Mouse (Mus musculus) MEL (cell line): ENCODE measurements around the gene Vdr. TPM values are rescaled to one million over a fixed set of nuclear protein-coding genes. Genes with fewer than 3 reads are reported as not detected.

ENCODE experiments used
- DNase-seq: peaks from one replicate; pipeline ENCODE4 v3.0.0; 2011; ENCODE audit warnings: low read depth, low spot score
- H3K27ac ChIP-seq: 2 replicates; pipeline ENCODE4 v1.5.1; 2012; ENCODE audit warnings: low read depth, mild to moderate bottlenecking, control low read depth, low read length, moderate library complexity; ENCODE audit not compliant: control insufficient read depth
- H3K27me3 ChIP-seq, 2 experiments: fragments of 150-350 bp in 1 of 2; sonication (generic) in 1 of 2; 2 replicates each; pipeline ENCODE4 v1.6.1; 2012; ENCODE audit warnings: low read length in 2 of 2, mild to moderate bottlenecking in 2 of 2, improper control_type of control experiment in 1 of 2, moderate library complexity in 1 of 2; ENCODE audit not compliant: insufficient read depth in 2 of 2, control insufficient read depth in 1 of 2
- H3K36me3 ChIP-seq, 2 experiments: 2 replicates each; pipeline ENCODE4 v1.6.1; 2012 to 2014; ENCODE audit warnings: low read length in 2 of 2, improper control_type of control experiment in 1 of 2, inconsistent platforms in 1 of 2, mild to moderate bottlenecking in 1 of 2; ENCODE audit not compliant: insufficient read depth in 2 of 2, control insufficient read depth in 1 of 2
- H3K4me1 ChIP-seq, 2 experiments: fragments of 150-350 bp in 1 of 2; sonication (generic) in 1 of 2; 2 replicates each; pipeline ENCODE4 v1.6.1; 2012; ENCODE audit warnings: low read length in 2 of 2, improper control_type of control experiment in 1 of 2, mild to moderate bottlenecking in 1 of 2; ENCODE audit not compliant: insufficient read depth in 2 of 2, control insufficient read depth in 1 of 2
- H3K4me3 ChIP-seq, 2 experiments: fragments of 150-350 bp in 1 of 2; sonication (generic) in 1 of 2; 2 replicates each; pipeline ENCODE4 v1.5.1; 2012; ENCODE audit warnings: low read depth in 2 of 2, low read length in 2 of 2, mild to moderate bottlenecking in 2 of 2, moderate library complexity in 2 of 2, control low read depth in 1 of 2, improper control_type of control experiment in 1 of 2; ENCODE audit not compliant: control insufficient read depth in 1 of 2, insufficient read depth in 1 of 2
- H3K79me2 ChIP-seq: 2 replicates; pipeline ENCODE4 v1.6.1; 2012; ENCODE audit warnings: mild to moderate bottlenecking, low read length, moderate library complexity; ENCODE audit not compliant: control insufficient read depth, poor library complexity, insufficient read depth
- H3K9ac ChIP-seq: 2 replicates; pipeline ENCODE4 v1.6.1; 2012; ENCODE audit warnings: low read depth, mild to moderate bottlenecking, control low read depth, low read length, moderate library complexity; ENCODE audit not compliant: control insufficient read depth, poor library complexity, severe bottlenecking
- H3K9me3 ChIP-seq: fragments of 150-350 bp; sonication (generic); replicated peaks from 2 replicates; pipeline ENCODE4 v1.6.1; 2012; ENCODE audit warnings: mild to moderate bottlenecking, low read length, improper control_type of control experiment, moderate library complexity; ENCODE audit not compliant: insufficient read depth
- CTCF ChIP-seq, 3 experiments: IDR thresholded peaks in 2 of 3; conservative IDR thresholded peaks in 1 of 3; 2 replicates each; pipeline ENCODE4 v1.5.1; 2011 to 2012; ENCODE audit warnings: low read length in 3 of 3, low read depth in 2 of 3, mild to moderate bottlenecking in 2 of 3, improper control_type of control experiment in 1 of 3, inconsistent platforms in 1 of 3, mixed read lengths in 1 of 3, moderate library complexity in 1 of 3; ENCODE audit not compliant: control insufficient read depth in 1 of 3, insufficient read depth in 1 of 3, poor library complexity in 1 of 3, severe bottlenecking in 1 of 3
- E2F4 ChIP-seq: IDR thresholded peaks from 2 replicates; pipeline ENCODE4 v1.6.1; 2011; ENCODE audit warnings: low read depth, low read length, improper control_type of control experiment, borderline replicate concordance
- ETS1 ChIP-seq: IDR thresholded peaks from 2 replicates; pipeline ENCODE4 v1.6.1; 2012; ENCODE audit warnings: low read depth, mild to moderate bottlenecking, inconsistent platforms, low read length, improper control_type of control experiment, moderate library complexity
- MAFK ChIP-seq: IDR thresholded peaks from 2 replicates; pipeline ENCODE4 v1.6.1; 2011; ENCODE audit warnings: low read depth, mild to moderate bottlenecking, low read length, improper control_type of control experiment, borderline replicate concordance
- MAX ChIP-seq: IDR thresholded peaks from 2 replicates; pipeline ENCODE4 v1.6.1; 2011; ENCODE audit warnings: low read length, improper control_type of control experiment
- MXI1 ChIP-seq: IDR thresholded peaks from 2 replicates; pipeline ENCODE4 v1.6.1; 2011; ENCODE audit warnings: mild to moderate bottlenecking, low read depth, low read length, improper control_type of control experiment
- MYC ChIP-seq: IDR thresholded peaks from 2 replicates; pipeline ENCODE4 v1.6.1; 2011; ENCODE audit warnings: low read depth, mild to moderate bottlenecking, low read length, improper control_type of control experiment, moderate library complexity
- POLR2AphosphoS2 ChIP-seq: IDR thresholded peaks from 2 replicates; pipeline ENCODE4 v1.6.1; 2011; ENCODE audit warnings: low read length, improper control_type of control experiment
- POLR2AphosphoS5 ChIP-seq: IDR thresholded peaks from 2 replicates; pipeline ENCODE4 v1.6.1; 2012; ENCODE audit warnings: low read depth, borderline replicate concordance, mild to moderate bottlenecking, inconsistent platforms, low read length, moderate library complexity, mixed read lengths
- RCOR1 ChIP-seq: IDR thresholded peaks from 2 replicates; pipeline ENCODE4 v1.6.1; 2012; ENCODE audit warnings: low read depth, mild to moderate bottlenecking, inconsistent platforms, low read length, improper control_type of control experiment
- USF1 ChIP-seq: IDR thresholded peaks from 2 replicates; pipeline ENCODE4 v1.6.1; 2014; ENCODE audit warnings: low read depth, mild to moderate bottlenecking, inconsistent platforms, low read length, improper control_type of control experiment, moderate library complexity
- USF2 ChIP-seq, 2 experiments: IDR thresholded peaks; 2 replicates each; pipeline ENCODE4 v1.6.1; 2011 to 2012; ENCODE audit warnings: improper control_type of control experiment in 2 of 2, low read length in 2 of 2, borderline replicate concordance in 1 of 2, inconsistent platforms in 1 of 2, low read depth in 1 of 2, mild to moderate bottlenecking in 1 of 2; ENCODE audit not compliant: insufficient read depth in 1 of 2
- ZC3H11A ChIP-seq: IDR thresholded peaks from 2 replicates; pipeline ENCODE4 v1.6.1; 2012; ENCODE audit warnings: low read depth, mild to moderate bottlenecking, inconsistent platforms, low read length, improper control_type of control experiment
- ZMIZ1 ChIP-seq: IDR thresholded peaks from 2 replicates; pipeline ENCODE4 v1.6.1; 2012; ENCODE audit warnings: low read depth, mild to moderate bottlenecking, inconsistent platforms, low read length, improper control_type of control experiment, moderate library complexity
- ZNF384 ChIP-seq: IDR thresholded peaks from 2 replicates; pipeline ENCODE4 v1.6.1; 2012; ENCODE audit warnings: low read depth, mild to moderate bottlenecking, inconsistent platforms, low read length, improper control_type of control experiment
- polyA plus RNA-seq, 2 experiments: library from polyadenylated mRNA; stranded (reverse) in 1 of 2; unstranded in 1 of 2; fragments of >175 nt in 1 of 2; fragments of >200 nt in 1 of 2; gene quantifications; 2 replicates each; pipeline versions ENCODE4 v1.2.1 to v1.2.4; 2012; ENCODE audit warnings: low replicate concordance in 2 of 2, low read depth in 1 of 2; ENCODE audit not compliant: insufficient read length in 2 of 2, insufficient read depth in 1 of 2, missing spikeins in 1 of 2
- total RNA-seq: library from RNA; depleted of rRNA; stranded (reverse); fragments of 300-350 nt; gene quantifications from 2 replicates; pipeline ENCODE4 v1.2.3, GENCODE M21; 2012

Vdr gene
- total and polyA plus RNA-seq, 3 experiments, result 0.54 to 1.9 TPM; not detected in 1

DNA sequence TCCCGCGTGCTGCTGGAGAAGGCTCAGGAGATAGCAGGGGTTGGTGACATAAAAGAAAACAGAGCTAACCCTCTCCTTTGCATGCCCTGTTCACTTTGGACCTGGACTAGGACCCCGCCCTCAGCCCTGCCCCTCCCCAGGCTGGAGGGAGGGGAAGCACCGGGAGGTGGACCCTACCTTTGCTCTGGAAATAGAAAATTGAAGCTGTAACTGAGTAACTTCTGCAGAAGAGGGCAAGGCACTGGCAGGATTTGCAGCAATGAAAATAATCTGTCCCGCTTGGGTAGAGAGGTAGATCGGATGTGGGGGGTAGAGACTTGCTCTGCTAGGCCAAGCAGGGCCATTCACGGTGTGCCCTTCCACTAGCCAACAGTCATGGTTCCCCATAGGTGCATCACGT is 32.9 kb upstream of the Vdr start:
- DNase-seq, result no peak
- no peak overlapping the region for H3K4me3 ChIP-seq
- H3K9me3 ChIP-seq, result no peaks in the 10 kb centered on the region
- H3K4me1 ChIP-seq, result peaks cover 0 to 9% of the 10 kb centered on the region in 2 experiments; a peak in 2 of 4 replicates
- H3K27ac ChIP-seq, result no peak overlapping the region
- TF ChIP-seq ZMIZ1 (no peak), POLR2AphosphoS2 (no peak), ZNF384 (no peak), RCOR1 (no peak), E2F4 (no peak), MYC (no peak), ETS1 (no peak), USF1 (no peak), CTCF (IDR thresholded peaks at IDR 0.05 in 2 of 3, conservative IDR thresholded peaks at IDR 0.05 in 1 of 3; ENCODE audit: control insufficient read depth in 1 of 3, insufficient read depth in 1 of 3, low read depth in 2 of 3, low read length in 3 of 3, poor library complexity in 1 of 3, severe bottlenecking in 1 of 3) (no peak), MAFK (no peak), MXI1 (no peak), MAX (no peak), POLR2AphosphoS5 (no peak)
- TF ChIP-seq, all 39 proteins: peak for 0
- Histone ChIP-seq H3K9ac (no peak overlapping the region), H3K27me3 (peaks cover 2% of the 10 kb centered on the region in 2 experiments; a peak in 1 of 4 replicates), H3K79me2 (no peaks in the 10 kb centered on the region), H3K36me3 (no peaks in the 10 kb centered on the region)

DNA sequence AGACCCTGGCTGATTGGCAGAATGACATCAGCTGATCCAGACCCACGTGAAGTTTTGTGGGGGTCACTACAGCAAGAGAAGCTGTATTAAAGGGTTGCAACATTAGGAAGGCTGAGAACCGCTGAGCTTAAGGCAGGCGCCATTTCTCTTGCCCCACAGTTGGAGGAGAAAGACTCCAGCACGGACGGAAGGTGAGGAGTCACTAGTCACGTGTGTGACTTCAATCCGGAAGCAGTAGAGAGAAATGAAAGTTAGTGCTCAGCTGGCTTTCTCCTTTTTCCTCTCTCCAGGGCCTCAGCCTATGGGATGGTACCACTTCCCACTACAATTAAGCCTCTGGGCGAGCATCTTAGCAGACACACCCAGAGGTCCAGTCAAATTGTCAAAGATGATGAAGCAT is 32.1 kb upstream of the Vdr start:
- no peaks in the 10 kb centered on the region for H3K9me3 ChIP-seq
- no peak for DNase-seq
- no peak overlapping the region for H3K27ac ChIP-seq
- peaks cover 0 to 9% of the 10 kb centered on the region in 2 experiments; a peak in 2 of 4 replicates for H3K4me1 ChIP-seq
- H3K27me3 ChIP-seq, result peaks cover 2 to 5% of the 10 kb centered on the region in 2 experiments; a peak in 1 of 4 replicates
- 0 out of 2 replicates have a peak, but pooled peaks have one; percentile 29 for TF ChIP-seq USF1
- TF ChIP-seq ZC3H11A, result no peak
- TF ChIP-seq POLR2AphosphoS2, result no peak
- TF ChIP-seq USF2 (IDR thresholded peaks at IDR 0.05; ENCODE audit: borderline replicate concordance in 1 of 2, insufficient read depth in 1 of 2, low read depth in 1 of 2, low read length in 2 of 2), result no peak
- no peak for TF ChIP-seq ETS1
- no peaks in the 10 kb centered on the region for H3K36me3 ChIP-seq
- H3K79me2 ChIP-seq, result no peaks in the 10 kb centered on the region
- no peak overlapping the region for H3K4me3 ChIP-seq
- H3K9ac ChIP-seq, result no peak overlapping the region
